Mouse (Mus musculus) splenic B cell, adult 2 months (primary cell): Measurements from ENCODE around the gene Git2.
A peak's percentile ranks its signal among the peaks of the same experiment; 100 is the strongest.

Experiments used
- DNase-seq: peaks from one replicate; pipeline ENCODE4 v3.0.0-alpha.2; 2011; ENCODE audit warnings: low read depth, low spot score
- H3K27me3 ChIP-seq: 2 replicates; pipeline ENCODE4 v1.6.1; 2012; ENCODE audit warnings: mild to moderate bottlenecking, low read length, moderate library complexity, mixed read lengths; ENCODE audit not compliant: control insufficient read depth, poor library complexity, insufficient read depth, severe bottlenecking
- H3K36me3 ChIP-seq: 2 replicates; pipeline ENCODE4 v1.6.1; 2012; ENCODE audit warnings: mild to moderate bottlenecking, low read length, moderate library complexity, mixed read lengths; ENCODE audit not compliant: control insufficient read depth, poor library complexity, insufficient read depth, severe bottlenecking

Git2 gene

DNA sequence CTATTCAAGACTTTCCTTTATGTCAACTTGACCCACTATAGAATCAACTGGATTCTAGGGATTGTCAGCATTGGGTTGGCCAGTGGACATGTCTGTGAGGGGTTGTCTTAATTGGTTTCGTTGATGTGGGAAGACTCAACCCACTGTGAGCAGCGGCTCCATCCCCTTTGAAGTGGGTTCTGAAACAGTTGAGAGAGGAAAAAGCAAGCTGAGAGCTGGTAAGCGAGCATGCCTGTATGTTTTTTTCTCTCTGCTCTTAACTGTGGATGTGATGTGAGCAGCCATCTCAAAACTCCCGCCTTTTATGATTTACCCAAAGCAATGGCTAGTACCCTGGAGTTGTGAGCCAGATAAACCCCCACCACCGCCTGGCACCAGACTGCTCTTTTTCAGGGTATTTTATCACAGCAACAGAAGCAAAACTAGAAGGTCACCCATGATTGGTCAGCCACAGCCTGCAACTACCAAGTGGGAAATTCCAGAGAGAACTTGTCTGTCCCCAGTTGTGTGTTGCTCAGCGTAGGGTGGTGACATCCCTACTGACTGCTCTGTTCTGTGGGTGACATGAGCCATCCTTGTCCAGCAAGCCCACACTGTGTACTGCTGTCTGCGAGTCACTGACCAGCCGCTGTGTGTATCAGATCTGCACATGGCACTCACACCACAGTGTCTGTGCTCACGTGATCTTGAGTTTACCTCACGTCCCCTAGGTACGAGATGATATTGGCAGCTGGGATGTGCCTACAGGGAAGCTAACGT lies 8.3 kb upstream of the Git2 start:
- no peaks in the 10 kb centered on the region for H3K27me3 ChIP-seq
- DNase-seq = peak; percentile 75
- H3K36me3 ChIP-seq = peaks cover 7% of the 10 kb centered on the region; the same call in 1 of the 2 replicates

GRCm38 (mm10) chr5:114782991-114783390 lies 7.7 kb upstream of the Git2 start:
- Histone ChIP-seq H3K27me3 (no peaks in the 10 kb centered on the region), H3K36me3 (peaks cover 7% of the 10 kb centered on the region; the same call in 1 of the 2 replicates)
- no peak for DNase-seq

- peak; percentile 60 for DNase-seq
- H3K36me3 ChIP-seq = 0 out of 2 replicates have a peak, but pooled peaks cover 1% of the 10 kb centered on the region
Measured at GRCm38 (mm10) chr5:114780912-114781311, 5.6 kb upstream of the Git2 start.

GRCm38 (mm10) chr5:114779956-114780489 lies 4.7 kb upstream of the Git2 start:
- Histone ChIP-seq H3K36me3 (no peaks in the 10 kb centered on the region), H3K27me3 (no peaks in the 10 kb centered on the region)
- no peak for DNase-seq

More at GRCm38 (mm10) chr5:114780912-114781311, 5.6 kb upstream of the Git2 start:
- no peaks in the 10 kb centered on the region for H3K27me3 ChIP-seq

- Histone ChIP-seq H3K36me3 (no peaks in the 10 kb centered on the region), H3K27me3 (no peaks in the 10 kb centered on the region)
- no peak for DNase-seq
Measured at GRCm38 (mm10) chr5:114776174-114776573, 857 bp upstream of the Git2 start.

- Histone ChIP-seq H3K36me3 (no peaks in the 10 kb centered on the region), H3K27me3 (no peaks in the 10 kb centered on the region)
Measured at GRCm38 (mm10) chr5:114774403-114775051, 790 bp downstream of the Git2 start, which contains the start of gene Ankrd13a. Gene Ankrd13a, plus strand, starts transcription at chr5:114774677.

DNA sequence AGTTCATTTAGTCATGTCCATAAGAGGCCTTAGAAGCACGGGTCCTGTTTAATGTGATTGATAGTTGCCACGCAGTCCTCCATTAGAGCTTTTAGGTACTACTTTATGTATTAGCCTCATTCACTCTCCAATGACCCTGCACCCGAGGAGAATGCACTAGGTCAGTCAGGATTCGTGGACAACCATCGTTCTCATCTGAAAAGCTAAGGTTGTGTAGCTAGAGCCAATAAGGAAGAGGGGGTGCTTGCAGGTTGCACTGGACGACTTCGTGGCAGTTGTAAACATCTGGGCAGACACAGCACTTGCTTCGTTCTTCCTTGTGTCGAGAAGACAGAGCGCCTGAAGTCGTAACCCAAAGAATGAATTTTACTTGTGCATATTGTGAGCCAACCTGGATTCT lies 1.5 kb downstream of the Git2 start:
- no peaks in the 10 kb centered on the region for H3K27me3 ChIP-seq
- DNase-seq = no peak
- no peaks in the 10 kb centered on the region for H3K36me3 ChIP-seq

More at GRCm38 (mm10) chr5:114774403-114775051, 790 bp downstream of the Git2 start, which contains the start of gene Ankrd13a:
- peak; percentile 94 for DNase-seq

DNA sequence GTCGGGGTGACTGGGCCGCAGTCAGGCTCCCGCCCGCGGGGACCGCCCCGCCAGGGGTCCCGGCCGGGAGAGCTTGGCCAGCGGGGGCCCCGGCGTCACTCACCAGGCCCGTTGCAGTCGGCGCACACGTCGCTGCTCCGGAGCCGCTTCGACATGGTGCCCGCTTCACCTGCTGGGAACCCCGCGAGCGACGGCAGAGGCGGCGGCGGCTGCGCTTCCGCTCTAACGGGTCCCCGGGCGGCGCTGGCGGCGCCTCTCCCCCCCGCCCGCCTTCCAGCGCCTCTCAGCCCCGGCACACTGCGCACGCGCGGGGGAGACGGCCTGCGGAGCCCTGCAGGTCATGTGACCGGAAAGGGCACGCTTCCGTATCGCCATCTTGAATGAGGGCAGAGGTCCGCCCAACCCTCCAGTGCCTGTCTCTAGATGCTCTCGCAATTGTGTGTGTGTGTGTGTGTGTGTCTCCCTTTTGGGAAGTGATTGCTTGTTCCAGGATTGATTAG lies 2.1 kb downstream of the Git2 start:
- Histone ChIP-seq H3K27me3 (no peaks in the 10 kb centered on the region), H3K36me3 (no peaks in the 10 kb centered on the region)
- peak; percentile 99 for DNase-seq

DNA sequence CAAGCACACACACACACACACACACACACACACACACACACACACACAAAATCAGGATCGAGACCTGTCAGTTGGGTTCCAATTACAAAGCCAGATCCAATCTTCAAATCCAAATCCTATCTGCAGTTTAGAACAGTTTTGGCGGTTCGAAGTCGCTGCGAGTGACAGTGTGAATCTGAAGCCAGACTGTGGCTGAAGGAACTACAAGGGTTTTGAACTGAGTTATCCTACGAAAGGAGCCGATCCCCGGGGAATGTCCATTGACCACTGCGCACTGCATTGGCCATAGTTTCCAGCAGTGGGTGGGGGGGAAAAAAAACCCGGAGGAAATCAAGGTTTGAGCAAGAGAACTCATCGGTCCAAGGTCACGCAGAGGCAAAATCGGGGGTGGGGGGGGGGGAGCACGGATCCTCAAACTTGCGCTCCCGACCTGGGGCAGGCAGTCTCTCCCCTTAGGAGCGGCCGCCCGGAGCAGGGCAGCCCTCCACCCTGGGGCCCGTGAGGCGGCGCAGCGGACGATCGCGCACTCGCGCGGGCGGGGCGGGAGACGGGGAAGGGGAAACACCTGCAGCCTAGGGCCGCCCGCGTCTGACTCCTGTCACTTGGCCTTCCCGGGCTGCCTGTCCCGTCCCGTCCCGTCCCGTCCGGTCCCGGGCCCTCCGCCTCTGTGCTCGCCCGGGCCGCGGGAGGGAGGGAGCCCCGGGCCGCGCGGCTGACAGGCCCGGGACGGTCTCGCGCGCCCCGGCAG lies 2.7 kb downstream of the Git2 start:
- peak; percentile 63 for DNase-seq
- no peaks in the 10 kb centered on the region for H3K27me3 ChIP-seq

DNA sequence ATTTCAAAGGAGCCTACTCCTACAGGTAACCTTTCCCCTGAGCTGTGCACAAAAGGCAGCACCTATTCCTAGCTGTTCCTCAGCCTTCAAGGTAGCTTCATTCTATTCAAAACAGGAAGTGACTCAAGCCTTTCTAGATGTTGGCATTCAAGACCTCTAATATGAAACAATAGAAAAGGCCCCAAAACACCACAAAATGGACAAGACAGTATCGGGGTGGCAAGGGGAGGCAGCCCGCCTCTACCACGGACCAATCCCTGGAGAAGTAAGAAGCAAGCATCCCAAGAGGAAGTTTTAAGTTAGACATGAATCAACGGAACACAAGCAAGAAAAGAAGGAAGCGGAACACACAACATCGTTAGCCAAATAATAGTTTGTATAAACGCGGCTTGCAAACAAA lies 3.5 kb downstream of the Git2 start:
- Histone ChIP-seq H3K27me3 (no peaks in the 10 kb centered on the region), H3K36me3 (no peaks in the 10 kb centered on the region)
- DNase-seq = peak; percentile 29

More for the DNA sequence above, 2.7 kb downstream of the Git2 start:
- no peaks in the 10 kb centered on the region for H3K36me3 ChIP-seq

- DNase-seq = no peak
- H3K27me3 ChIP-seq = no peaks in the 10 kb centered on the region
- H3K36me3 ChIP-seq = peaks cover under 1% of the 10 kb centered on the region; the same call in 1 of the 2 replicates
Measured at GRCm38 (mm10) chr5:114769786-114770185, 5.5 kb downstream of the Git2 start.

DNA sequence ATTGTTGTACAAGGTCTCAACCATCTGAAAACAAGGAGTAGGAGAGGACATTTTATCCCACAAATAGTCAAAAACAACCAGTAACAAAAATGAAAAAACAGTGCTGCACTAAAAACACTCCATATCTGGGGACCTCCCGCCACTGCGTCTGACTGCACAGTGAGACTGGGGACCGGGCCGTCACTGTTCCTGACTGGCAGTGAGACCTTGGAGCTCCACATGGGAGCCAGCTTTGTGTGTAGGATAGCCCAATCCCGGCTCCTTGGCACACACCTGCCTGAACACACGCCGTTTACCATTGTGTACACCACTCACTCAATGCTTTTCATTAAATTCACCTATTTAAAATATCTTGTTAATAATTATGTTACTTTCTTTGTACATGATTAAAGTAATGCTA lies 8.1 kb downstream of the Git2 start:
- no peak for DNase-seq
- H3K27me3 ChIP-seq = no peaks in the 10 kb centered on the region
- H3K36me3 ChIP-seq = peaks cover 14% of the 10 kb centered on the region

- Histone ChIP-seq H3K36me3 (peaks cover 16% of the 10 kb centered on the region), H3K27me3 (no peaks in the 10 kb centered on the region)
- no peak for DNase-seq
Measured at GRCm38 (mm10) chr5:114766686-114767085, 8.6 kb downstream of the Git2 start.
